In genomic region chr8:21001171-21001570, GRCm38 (mm10) we compare ENCODE assay signal across 12 mouse cellular contexts. TPM values are rescaled to one million over a fixed set of nuclear protein-coding genes. Genes with fewer than 3 reads are reported as not detected.
DNase-seq lines count a peak whose midpoint lies in the region; ATAC-seq and TF ChIP-seq lines count a peak whose summit lies in the region.
"Had no signal": no experiment of that assay in that cellular context is flagged by ENCODE, and none has a peak within 500 bp of the region (broad histone marks: within the 10 kb centered on the region; RNA-seq: fewer than 3 reads in every experiment).

No protein-coding gene starts in this region.

- peak; percentile 8 for DNase-seq in forebrain, postnatal 0 days
- DNase-seq in liver, adult 2 months (ENCODE audit: extremely low read depth, low read depth, low spot score) = no peak
- no peak for DNase-seq in liver, embryonic 11.5 days (ENCODE audit: low spot score)
- DNase-seq in ES-E14 (ENCODE audit: low read depth, low spot score) = no peak
- peak; percentile 39 for DNase-seq in kidney, postnatal 10 days
- no peak for DNase-seq in spleen, postnatal 36 days (ENCODE audit: low spot score in 2 of 2)
- DNase-seq in heart, adult 11 months = no peak

- H3K9me3 ChIP-seq in forebrain, postnatal 0 days (ENCODE audit: low read length) = peaks cover under 1% of the 10 kb centered on the region; the same call in 1 of the 2 replicates
- peaks cover 6% of the 10 kb centered on the region for H3K9me3 ChIP-seq in forebrain, embryonic 16.5 days (ENCODE audit: control insufficient read depth, low read length)
- H3K9me3 ChIP-seq in liver, embryonic 11.5 days (ENCODE audit: control insufficient read depth, low read length) = no peaks in the 10 kb centered on the region
- H3K9me3 ChIP-seq in ES-E14 (ENCODE audit: control insufficient read depth, insufficient read depth, low read depth, low read length) = no peaks in the 10 kb centered on the region

- no peak overlapping the region for H3K9ac ChIP-seq in forebrain, postnatal 0 days
- no peak overlapping the region for H3K9ac ChIP-seq in forebrain, embryonic 16.5 days (replicated peaks; ENCODE audit: low read depth, low read length)
- no peak overlapping the region for H3K9ac ChIP-seq in liver, adult 2 months (ENCODE audit: low read depth, low read length)
- no peak overlapping the region for H3K9ac ChIP-seq in liver, embryonic 11.5 days (ENCODE audit: low read depth, low read length)
- H3K9ac ChIP-seq in ES-E14 (ENCODE audit: insufficient read depth, low read depth, low read length, poor library complexity, severe bottlenecking) = no peak overlapping the region
- H3K9ac ChIP-seq: limb, embryonic 12.5 days; neural tube, embryonic 12.5 days had no signal

- no peaks in the 10 kb centered on the region for H3K4me1 ChIP-seq in forebrain, postnatal 0 days (ENCODE audit: insufficient read depth)
- H3K4me1 ChIP-seq in forebrain, embryonic 16.5 days (replicated peaks; ENCODE audit: control insufficient read depth, insufficient read depth, low read length) = no peaks in the 10 kb centered on the region
- no peaks in the 10 kb centered on the region for H3K4me1 ChIP-seq in liver, adult 2 months (ENCODE audit: control insufficient read depth, insufficient read depth, low read length)
- no peaks in the 10 kb centered on the region for H3K4me1 ChIP-seq in liver, embryonic 11.5 days (replicated peaks; ENCODE audit: control insufficient read depth, insufficient read depth, low read length)
- no peaks in the 10 kb centered on the region for H3K4me1 ChIP-seq in ES-E14 (ENCODE audit: control insufficient read depth in 2 of 2, insufficient read depth in 2 of 2, low read length in 2 of 2, poor library complexity in 1 of 2)
- H3K4me1 ChIP-seq: heart, embryonic 10.5 days; limb, embryonic 12.5 days; neural tube, embryonic 12.5 days had no signal

- no peak overlapping the region for H3K4me2 ChIP-seq in forebrain, postnatal 0 days (ENCODE audit: low read depth)
- no peak overlapping the region for H3K4me2 ChIP-seq in forebrain, embryonic 16.5 days (ENCODE audit: low read length)
- H3K4me2 ChIP-seq in liver, embryonic 11.5 days = no peak overlapping the region
- H3K4me2 ChIP-seq: limb, embryonic 12.5 days; neural tube, embryonic 12.5 days had no signal

- no peaks in the 10 kb centered on the region for H3K79me2 ChIP-seq in liver, adult 2 months (ENCODE audit: control insufficient read depth, insufficient read depth, low read length)

- H3K27ac ChIP-seq in forebrain, postnatal 0 days (ENCODE audit: low read depth, low read length) = no peak overlapping the region
- no peak overlapping the region for H3K27ac ChIP-seq in forebrain, embryonic 16.5 days (ENCODE audit: low read length)
- no peak overlapping the region for H3K27ac ChIP-seq in liver, adult 2 months (replicated peaks; ENCODE audit: insufficient read depth, low read depth, low read length)
- no peak overlapping the region for H3K27ac ChIP-seq in liver, embryonic 11.5 days (ENCODE audit: low read depth, low read length)
- no peak overlapping the region for H3K27ac ChIP-seq in ES-E14 (ENCODE audit: insufficient read depth, low read depth, low read length, poor library complexity, severe bottlenecking)
- H3K27ac ChIP-seq: heart, embryonic 10.5 days; limb, embryonic 12.5 days; neural tube, embryonic 12.5 days had no signal

- TF ChIP-seq POLR2A in liver, adult 2 months (IDR thresholded peaks at IDR 0.05; ENCODE audit: extremely low read depth, insufficient read depth, low read length) = no peak

- H3K4me3 ChIP-seq in forebrain, postnatal 0 days (ENCODE audit: low read depth, low read length) = no peak overlapping the region
- H3K4me3 ChIP-seq in forebrain, embryonic 16.5 days (replicated peaks; ENCODE audit: low read length) = no peak overlapping the region
- no peak overlapping the region for H3K4me3 ChIP-seq in liver, adult 2 months (ENCODE audit: insufficient read depth, low read depth, low read length)
- H3K4me3 ChIP-seq in liver, embryonic 11.5 days (ENCODE audit: low read depth, low read length) = no peak overlapping the region
- no peak overlapping the region for H3K4me3 ChIP-seq in ES-E14 (ENCODE audit: insufficient read depth in 1 of 2, low read depth in 1 of 2, low read length in 2 of 2, poor library complexity in 1 of 2, severe bottlenecking in 1 of 2)
- H3K4me3 ChIP-seq: heart, embryonic 10.5 days; limb, embryonic 12.5 days; neural tube, embryonic 12.5 days had no signal

- H3K27me3 ChIP-seq in forebrain, postnatal 0 days (ENCODE audit: insufficient read depth, low read length) = no peaks in the 10 kb centered on the region
- no peaks in the 10 kb centered on the region for H3K27me3 ChIP-seq in forebrain, embryonic 16.5 days (replicated peaks; ENCODE audit: control insufficient read depth, insufficient read depth, low read length)
- no peaks in the 10 kb centered on the region for H3K27me3 ChIP-seq in liver, adult 2 months (ENCODE audit: control insufficient read depth, insufficient read depth, low read length)
- H3K27me3 ChIP-seq in liver, embryonic 11.5 days (replicated peaks; ENCODE audit: control insufficient read depth, insufficient read depth, low read length) = no peaks in the 10 kb centered on the region
- H3K27me3 ChIP-seq: limb, embryonic 12.5 days; neural tube, embryonic 12.5 days had no signal

- peak; percentile 23 for TF ChIP-seq CTCF in forebrain, postnatal 0 days (IDR thresholded peaks at IDR 0.05; ENCODE audit: low read depth)
- peak; percentile 26; the same call in 1 of the 2 replicates for TF ChIP-seq CTCF in liver, adult 2 months (IDR thresholded peaks at IDR 0.05; ENCODE audit: low read depth, low read length)

- WGBS in forebrain, postnatal 0 days = 43% methylated on average over 8 of the region's 8 CpGs
- WGBS in forebrain, embryonic 16.5 days = 48% methylated on average over 8 of the region's 8 CpGs
- 50% methylated on average over 8 of the region's 8 CpGs for WGBS in liver, adult 2 months
- WGBS in liver, embryonic 11.5 days = 58% methylated on average over 8 of the region's 8 CpGs

- no peak for ATAC-seq in forebrain, postnatal 0 days
- no peak for ATAC-seq in forebrain, embryonic 16.5 days
- ATAC-seq in liver, embryonic 11.5 days (replicated peaks; ENCODE audit: low FRiP score) = no peak

- in situ Hi-C loops in ES-E14 (cut with MboI; ENCODE audit: low sequenced_read_pairs in 2 of 2, unreplicated experiment in 2 of 2) = no loop called here

- H3K36me3 ChIP-seq in forebrain, postnatal 0 days (ENCODE audit: insufficient read depth) = no peaks in the 10 kb centered on the region
- no peaks in the 10 kb centered on the region for H3K36me3 ChIP-seq in forebrain, embryonic 16.5 days (ENCODE audit: control insufficient read depth, insufficient read depth)
- H3K36me3 ChIP-seq in liver, adult 2 months (ENCODE audit: control insufficient read depth, insufficient read depth, low read length) = no peaks in the 10 kb centered on the region
- no peaks in the 10 kb centered on the region for H3K36me3 ChIP-seq in liver, embryonic 11.5 days (ENCODE audit: control insufficient read depth, insufficient read depth, low read length)
- no peaks in the 10 kb centered on the region for H3K36me3 ChIP-seq in ES-E14 (ENCODE audit: control insufficient read depth, insufficient read depth, low read length, poor library complexity, severe bottlenecking)
- H3K36me3 ChIP-seq: heart, embryonic 10.5 days; limb, embryonic 12.5 days; neural tube, embryonic 12.5 days had no signal

TF ChIP-seq in ES-E14, 5 proteins besides CTCF, POLR2A, EP300 and RAD21:
- TF ChIP-seq ZNF384 (IDR thresholded peaks at IDR 0.05; ENCODE audit: low read depth, low read length) = peak; percentile 70
- no peak for TF ChIP-seq CHD2 (IDR thresholded peaks at IDR 0.05; ENCODE audit: low read depth, low read length)
- no peak for TF ChIP-seq HCFC1 (IDR thresholded peaks at IDR 0.05; ENCODE audit: borderline replicate concordance, insufficient read depth, low read length)
- no peak for TF ChIP-seq MAFK (IDR thresholded peaks at IDR 0.05; ENCODE audit: insufficient read depth, low read depth, low read length)
- no peak for TF ChIP-seq ZC3H11A (IDR thresholded peaks at IDR 0.05; ENCODE audit: borderline replicate concordance, low read depth, low read length)

RNA-seq across cellular contexts. Expression of gene Defa21, which starts 24.2 kb away (rescaled TPM):
- total RNA-seq in forebrain, postnatal 0 days (2014; rRNA removed) = not detected in 2 replicates
- not detected in 2 replicates for polyA plus RNA-seq in forebrain, postnatal 0 days (2015; fragmentation: Nextera tagmentation; extraction: Ambion mirVana)
- polyA plus RNA-seq in forebrain, embryonic 16.5 days (2015; fragmentation: Nextera tagmentation; extraction: Ambion mirVana) = not detected in 2 replicates
- total RNA-seq in liver, adult 2 months (2014; rRNA removed) = not detected in 2 replicates
- not detected in 2 replicates for polyA plus RNA-seq in liver, adult 2 months (2012; rRNA removed)
- not detected in 2 replicates for polyA plus RNA-seq in liver, embryonic 11.5 days (2014; fragmentation: Nextera tagmentation; extraction: Ambion mirVana)
- total RNA-seq in ES-E14 (2012; rRNA removed) = not detected in 2 replicates
- polyA plus RNA-seq: heart, embryonic 10.5 days; limb, embryonic 12.5 days; neural tube, embryonic 12.5 days; stomach, embryonic 16.5 days had no signal

RNA-seq across cellular contexts. Expression of gene Defa23, which starts 53.7 kb away (rescaled TPM):
- not detected in 2 replicates for total RNA-seq in forebrain, postnatal 0 days (2014; rRNA removed)
- polyA plus RNA-seq in forebrain, postnatal 0 days (2015; fragmentation: Nextera tagmentation; extraction: Ambion mirVana) = not detected in 2 replicates
- polyA plus RNA-seq in forebrain, embryonic 16.5 days (2015; fragmentation: Nextera tagmentation; extraction: Ambion mirVana) = not detected in 2 replicates
- total RNA-seq in liver, adult 2 months (2014; rRNA removed) = not detected in 2 replicates
- polyA plus RNA-seq in liver, adult 2 months (2012; rRNA removed) = not detected in 2 replicates
- polyA plus RNA-seq in liver, embryonic 11.5 days (2014; fragmentation: Nextera tagmentation; extraction: Ambion mirVana) = not detected in 2 replicates
- not detected in 2 replicates for total RNA-seq in ES-E14 (2012; rRNA removed)
- polyA plus RNA-seq: heart, embryonic 10.5 days; limb, embryonic 12.5 days; neural tube, embryonic 12.5 days; stomach, embryonic 16.5 days had no signal

RNA-seq across cellular contexts. Expression of gene AY761185, which starts 56.7 kb away (rescaled TPM):
- not detected in 2 replicates for total RNA-seq in forebrain, postnatal 0 days (2014; rRNA removed)
- not detected in 2 replicates for polyA plus RNA-seq in forebrain, postnatal 0 days (2015; fragmentation: Nextera tagmentation; extraction: Ambion mirVana)
- polyA plus RNA-seq in forebrain, embryonic 16.5 days (2015; fragmentation: Nextera tagmentation; extraction: Ambion mirVana) = not detected in 2 replicates
- not detected in 2 replicates for total RNA-seq in liver, adult 2 months (2014; rRNA removed)
- not detected in 2 replicates for polyA plus RNA-seq in liver, adult 2 months (2012; rRNA removed)
- not detected in 2 replicates for polyA plus RNA-seq in liver, embryonic 11.5 days (2014; fragmentation: Nextera tagmentation; extraction: Ambion mirVana)
- not detected in 2 replicates for total RNA-seq in ES-E14 (2012; rRNA removed)
- polyA plus RNA-seq: heart, embryonic 10.5 days; limb, embryonic 12.5 days; neural tube, embryonic 12.5 days; stomach, embryonic 16.5 days had no signal

Comparison
In these comparisons a context has a peak if more than half of its experiments do, and no peak if none do; other contexts are left out.
1. DNase-seq: peak in forebrain, postnatal 0 days (single experiment) and kidney, postnatal 10 days (single experiment); none in liver, adult 2 months (single experiment), liver, embryonic 11.5 days (single experiment), ES-E14 (single experiment), spleen, postnatal 36 days (0 of 2) and heart, adult 11 months (single experiment).